Mouse (Mus musculus): ENCODE measurements at regions not wholly inside any gene's neighbourhood (a gene's known extent, or its start where the extent isn't known, plus 50 kb on each side); places are given as distances from the start of the nearest gene placed in this dataset.

DNA sequence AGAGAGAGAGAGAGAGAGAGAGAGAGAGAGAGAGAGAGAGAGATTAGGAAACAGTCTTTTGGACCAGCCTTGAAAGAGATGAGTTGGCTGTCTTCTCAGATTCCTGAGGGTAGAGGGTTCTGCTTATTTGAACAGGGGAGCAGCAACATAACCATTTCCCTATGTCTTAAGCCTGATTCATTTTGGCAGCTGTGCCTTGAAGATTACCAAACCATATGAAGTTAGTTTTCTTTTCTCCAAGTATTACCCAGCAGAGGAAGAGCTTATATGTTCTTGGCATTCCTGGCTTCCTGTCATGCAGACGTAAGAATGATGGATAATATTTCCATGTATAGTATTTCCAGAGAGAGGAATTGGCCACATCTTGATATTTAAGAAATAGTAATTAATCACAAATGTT, 124.8 kb upstream of the Igsf10 start:
- H3K4me2 ChIP-seq: no peak overlapping the region
- no peaks in the 10 kb centered on the region for H3K4me1 ChIP-seq (ENCODE audit: control insufficient read depth, insufficient read depth, low read length)
- H3K9ac ChIP-seq (ENCODE audit: low read length): no peak overlapping the region
- ATAC-seq (ENCODE audit: low FRiP score) (no peak), DNase-seq (ENCODE audit: low spot score, missing footprints) (no peak)
- no peak overlapping the region for H3K4me3 ChIP-seq (ENCODE audit: low read depth, low read length)
- no peaks in the 10 kb centered on the region for H3K36me3 ChIP-seq (ENCODE audit: control insufficient read depth, insufficient read depth, low read length)
- H3K9me3 ChIP-seq (ENCODE audit: control insufficient read depth, low read length): no peaks in the 10 kb centered on the region
- WGBS: 79% methylated on average over 1 of the region's 1 CpGs
- H3K27ac ChIP-seq (ENCODE audit: low read depth, low read length): no peak overlapping the region
- no peaks in the 10 kb centered on the region for H3K27me3 ChIP-seq (ENCODE audit: control insufficient read depth, insufficient read depth, low read length)

DNA sequence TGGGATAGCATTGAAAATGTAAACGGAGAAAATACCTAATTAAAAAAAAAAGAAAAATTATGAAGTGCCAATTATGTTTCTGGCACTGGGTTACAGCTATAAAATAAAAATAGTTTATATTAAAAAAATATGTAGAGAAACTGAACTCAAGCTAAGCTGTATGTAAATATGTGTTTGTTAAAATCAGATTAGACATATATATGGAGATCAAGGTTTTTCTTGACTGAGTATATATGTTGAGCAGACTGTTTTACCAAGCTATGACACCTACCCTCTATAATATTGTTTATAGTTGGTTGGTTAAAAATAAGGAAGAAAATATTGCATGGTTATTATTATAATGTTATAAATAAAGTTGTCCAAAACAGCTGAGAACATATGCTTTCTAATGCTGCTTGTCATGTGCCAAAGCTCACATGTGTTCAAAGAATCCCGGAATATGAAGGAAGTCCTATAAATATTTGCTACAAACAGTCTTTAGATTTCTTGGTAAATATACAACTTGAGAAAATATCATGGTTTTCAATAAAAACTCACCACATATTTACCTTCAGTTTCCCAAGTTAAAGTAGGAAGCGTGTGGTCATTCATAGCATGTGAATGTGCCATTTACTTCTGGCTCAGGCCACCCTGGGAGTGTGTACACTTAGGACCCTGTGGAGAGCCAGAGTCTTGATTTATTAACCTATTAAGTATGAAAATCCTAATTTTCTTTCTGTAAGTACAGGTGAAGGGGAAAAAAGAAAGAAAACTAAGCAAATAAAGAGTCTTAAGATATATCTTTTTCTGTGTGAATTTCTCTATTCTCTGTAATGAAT, 118.4 kb upstream of the Igsf10 start:
- H3K27me3 ChIP-seq (ENCODE audit: control insufficient read depth, insufficient read depth, low read length): no peaks in the 10 kb centered on the region
- DNase-seq (ENCODE audit: low spot score, missing footprints) (no peak), ATAC-seq (ENCODE audit: low FRiP score) (no peak)
- no peak overlapping the region for H3K4me3 ChIP-seq (ENCODE audit: low read depth, low read length)
- WGBS: 90% methylated on average over 3 of the region's 3 CpGs
- H3K9me3 ChIP-seq (ENCODE audit: control insufficient read depth, low read length): no peaks in the 10 kb centered on the region
- no peaks in the 10 kb centered on the region for H3K36me3 ChIP-seq (ENCODE audit: control insufficient read depth, insufficient read depth, low read length)
- H3K27ac ChIP-seq (ENCODE audit: low read depth, low read length): no peak overlapping the region
- H3K4me2 ChIP-seq: no peak overlapping the region
- H3K9ac ChIP-seq (ENCODE audit: low read length): no peak overlapping the region
- H3K4me1 ChIP-seq (ENCODE audit: control insufficient read depth, insufficient read depth, low read length): no peaks in the 10 kb centered on the region

DNA sequence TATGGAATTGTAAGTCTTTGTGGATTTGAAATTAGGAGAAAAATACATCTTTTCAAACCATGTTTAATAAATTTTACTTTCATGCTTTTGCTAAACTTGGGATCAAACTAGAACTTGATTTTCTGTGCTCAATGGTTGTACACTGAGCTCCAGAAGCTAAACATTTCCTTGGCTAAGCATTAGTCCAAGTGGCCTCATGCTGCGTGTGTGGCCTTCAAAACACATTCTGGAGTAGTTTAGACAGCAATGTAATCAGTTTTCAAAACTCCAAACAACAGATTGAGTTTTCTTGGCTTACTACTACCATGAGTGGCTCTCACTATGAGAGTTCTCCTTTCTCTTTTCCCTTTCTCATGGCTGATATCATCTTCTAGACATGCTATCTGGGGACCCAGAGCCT, 112.7 kb upstream of the Igsf10 start:
- no peak for ATAC-seq (ENCODE audit: low FRiP score)

DNA sequence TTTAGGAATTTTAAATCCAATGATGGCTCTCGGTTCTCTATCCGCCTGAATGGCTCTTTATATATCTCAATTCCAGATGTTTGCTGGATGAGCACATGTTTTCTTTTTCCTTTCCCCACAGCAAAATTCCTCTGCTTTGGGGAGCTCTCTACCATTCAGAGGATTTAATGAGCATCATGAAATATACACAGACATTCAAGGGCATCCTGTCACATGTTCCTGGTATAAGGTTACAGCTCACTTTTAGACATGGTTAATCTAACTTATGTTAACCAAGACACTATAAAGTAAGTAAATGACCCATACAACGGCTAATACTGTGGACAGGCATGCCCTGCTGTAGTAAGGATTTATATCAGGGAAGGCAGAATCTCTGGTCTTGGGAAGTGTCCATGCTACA, 106.9 kb upstream of the Igsf10 start:
- H3K4me1 ChIP-seq (ENCODE audit: control insufficient read depth, insufficient read depth, low read length): no peaks in the 10 kb centered on the region
- H3K4me2 ChIP-seq: no peak overlapping the region
- no peak overlapping the region for H3K9ac ChIP-seq (ENCODE audit: low read length)
- no peaks in the 10 kb centered on the region for H3K36me3 ChIP-seq (ENCODE audit: control insufficient read depth, insufficient read depth, low read length)
- DNase-seq (ENCODE audit: low spot score, missing footprints) (no peak), ATAC-seq (ENCODE audit: low FRiP score) (no peak)
- H3K9me3 ChIP-seq (ENCODE audit: control insufficient read depth, low read length): no peaks in the 10 kb centered on the region
- WGBS: 71% methylated on average over 3 of the region's 3 CpGs
- H3K4me3 ChIP-seq (ENCODE audit: low read depth, low read length): no peak overlapping the region
- no peaks in the 10 kb centered on the region for H3K27me3 ChIP-seq (ENCODE audit: control insufficient read depth, insufficient read depth, low read length)
- no peak overlapping the region for H3K27ac ChIP-seq (ENCODE audit: low read depth, low read length)

More for the DNA sequence above, 112.7 kb upstream of the Igsf10 start:
- H3K4me2 ChIP-seq: no peak overlapping the region
- H3K27me3 ChIP-seq (ENCODE audit: control insufficient read depth, insufficient read depth, low read length): no peaks in the 10 kb centered on the region
- H3K9ac ChIP-seq (ENCODE audit: low read length): no peak overlapping the region
- no peaks in the 10 kb centered on the region for H3K4me1 ChIP-seq (ENCODE audit: control insufficient read depth, insufficient read depth, low read length)
- H3K4me3 ChIP-seq (ENCODE audit: low read depth, low read length): no peak overlapping the region
- WGBS: 88% methylated on average over 1 of the region's 1 CpGs
- no peak overlapping the region for H3K27ac ChIP-seq (ENCODE audit: low read depth, low read length)
- H3K9me3 ChIP-seq (ENCODE audit: control insufficient read depth, low read length): no peaks in the 10 kb centered on the region
- no peak for DNase-seq (ENCODE audit: low spot score, missing footprints)
- no peaks in the 10 kb centered on the region for H3K36me3 ChIP-seq (ENCODE audit: control insufficient read depth, insufficient read depth, low read length)

DNA sequence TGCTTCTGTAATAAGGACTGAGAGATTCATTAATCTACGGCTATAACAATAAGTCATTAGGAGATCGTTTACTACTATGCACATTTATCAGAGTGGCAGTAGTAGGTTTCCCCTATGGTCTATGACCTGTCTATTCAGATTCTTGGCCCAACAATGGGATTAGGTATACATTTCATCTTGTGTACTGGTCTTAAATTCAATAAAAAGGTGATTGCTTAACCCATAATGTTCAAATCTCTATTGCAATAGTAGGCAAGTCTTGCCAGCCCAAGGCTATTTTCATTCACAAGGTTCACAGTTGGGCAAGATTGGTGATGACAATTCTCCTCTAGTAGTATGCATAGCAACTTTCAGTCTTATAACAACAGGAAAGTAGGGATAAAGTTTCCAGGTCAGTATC, 79.4 kb upstream of the Igsf10 start:
- no peaks in the 10 kb centered on the region for H3K36me3 ChIP-seq (ENCODE audit: control insufficient read depth, insufficient read depth, low read length)
- no peak overlapping the region for H3K27ac ChIP-seq (ENCODE audit: low read depth, low read length)
- DNase-seq (ENCODE audit: low spot score, missing footprints) (no peak), ATAC-seq (ENCODE audit: low FRiP score) (no peak)
- H3K9ac ChIP-seq (ENCODE audit: low read length): no peak overlapping the region
- no peaks in the 10 kb centered on the region for H3K4me1 ChIP-seq (ENCODE audit: control insufficient read depth, insufficient read depth, low read length)
- no peaks in the 10 kb centered on the region for H3K9me3 ChIP-seq (ENCODE audit: control insufficient read depth, low read length)
- no peak overlapping the region for H3K4me2 ChIP-seq
- no peaks in the 10 kb centered on the region for H3K27me3 ChIP-seq (ENCODE audit: control insufficient read depth, insufficient read depth, low read length)
- no peak overlapping the region for H3K4me3 ChIP-seq (ENCODE audit: low read depth, low read length)
- WGBS: 97% methylated on average over 2 of the region's 2 CpGs

DNA sequence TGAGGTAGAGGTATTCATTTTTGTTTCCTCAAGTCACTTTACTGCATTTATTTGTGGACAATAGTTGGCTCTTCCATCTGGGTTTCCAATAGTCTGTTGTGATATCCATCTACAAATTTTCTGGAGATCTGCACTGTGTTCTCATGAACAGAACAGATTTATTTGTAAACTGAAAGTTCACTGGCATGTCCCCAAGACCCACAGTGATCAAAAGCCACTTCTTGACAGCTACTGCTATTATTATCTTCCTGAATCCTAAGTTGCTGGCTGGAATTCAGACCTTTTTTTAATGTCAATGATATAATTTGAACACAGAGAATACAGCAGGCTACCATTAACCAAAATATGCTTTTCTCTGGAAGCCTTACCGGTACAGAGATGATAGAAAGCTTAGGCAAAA, 64.9 kb upstream of the Igsf10 start:
- no peaks in the 10 kb centered on the region for H3K4me1 ChIP-seq (ENCODE audit: control insufficient read depth, insufficient read depth, low read length)
- 91% methylated on average over 1 of the region's 1 CpGs for WGBS
- no peaks in the 10 kb centered on the region for H3K27me3 ChIP-seq (ENCODE audit: control insufficient read depth, insufficient read depth, low read length)
- no peak overlapping the region for H3K9ac ChIP-seq (ENCODE audit: low read length)
- ATAC-seq (ENCODE audit: low FRiP score) (no peak), DNase-seq (ENCODE audit: low spot score, missing footprints) (no peak)
- no peaks in the 10 kb centered on the region for H3K36me3 ChIP-seq (ENCODE audit: control insufficient read depth, insufficient read depth, low read length)
- no peak overlapping the region for H3K27ac ChIP-seq (ENCODE audit: low read depth, low read length)
- H3K4me2 ChIP-seq: no peak overlapping the region
- no peak overlapping the region for H3K4me3 ChIP-seq (ENCODE audit: low read depth, low read length)
- no peaks in the 10 kb centered on the region for H3K9me3 ChIP-seq (ENCODE audit: control insufficient read depth, low read length)

DNA sequence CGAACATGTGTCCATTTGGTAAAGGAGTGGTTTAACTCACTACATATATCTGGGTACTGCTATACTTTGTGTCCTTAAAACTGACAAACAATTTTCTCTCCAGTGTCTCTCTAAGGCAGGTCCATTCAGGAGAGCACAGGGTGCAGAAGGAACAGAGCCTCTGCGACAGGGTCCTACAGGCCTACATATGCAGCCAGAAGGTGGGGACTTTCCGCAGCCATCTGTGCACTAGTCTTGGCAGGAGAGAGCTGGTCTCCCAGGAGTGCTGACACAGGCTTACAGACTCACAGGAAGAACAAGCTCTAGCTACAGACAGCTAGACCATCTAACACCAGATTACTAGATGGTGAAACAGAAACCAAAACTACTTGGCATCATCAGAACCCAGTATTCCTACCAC, 61.8 kb upstream of the Igsf10 start:
- DNase-seq (ENCODE audit: low spot score, missing footprints) (no peak), ATAC-seq (ENCODE audit: low FRiP score) (no peak)
- H3K27ac ChIP-seq (ENCODE audit: low read depth, low read length): no peak overlapping the region
- H3K4me3 ChIP-seq (ENCODE audit: low read depth, low read length): no peak overlapping the region
- H3K4me2 ChIP-seq: no peak overlapping the region
- H3K36me3 ChIP-seq (ENCODE audit: control insufficient read depth, insufficient read depth, low read length): no peaks in the 10 kb centered on the region
- H3K9me3 ChIP-seq (ENCODE audit: control insufficient read depth, low read length): no peaks in the 10 kb centered on the region
- WGBS: 93% methylated on average over 3 of the region's 3 CpGs
- no peak overlapping the region for H3K9ac ChIP-seq (ENCODE audit: low read length)
- no peaks in the 10 kb centered on the region for H3K27me3 ChIP-seq (ENCODE audit: control insufficient read depth, insufficient read depth, low read length)
- no peaks in the 10 kb centered on the region for H3K4me1 ChIP-seq (ENCODE audit: control insufficient read depth, insufficient read depth, low read length)

DNA sequence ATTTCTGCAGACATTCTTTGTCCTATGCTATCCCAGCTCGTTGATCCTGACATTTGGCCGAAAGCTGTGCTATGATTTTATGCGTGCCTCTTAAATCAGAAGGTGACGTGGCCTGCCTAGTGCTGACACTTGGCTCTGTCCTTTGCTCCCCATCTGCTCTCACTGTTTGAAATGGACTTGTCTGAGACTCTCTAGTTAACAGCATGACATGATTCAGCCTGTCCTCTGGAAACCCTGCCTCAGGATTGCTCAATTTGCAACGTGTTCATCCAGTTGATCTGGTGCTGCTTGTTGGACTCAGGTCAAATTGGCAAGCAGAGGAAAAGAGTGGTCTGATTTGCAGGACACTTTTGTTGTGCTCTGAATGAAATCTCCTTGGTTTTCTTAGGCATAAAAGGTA, 57.7 kb upstream of the Igsf10 start:
- Histone ChIP-seq H3K9me3 (ENCODE audit: control insufficient read depth, low read length) (no peaks in the 10 kb centered on the region), H3K36me3 (ENCODE audit: control insufficient read depth, insufficient read depth, low read length) (no peaks in the 10 kb centered on the region), H3K4me3 (ENCODE audit: low read depth, low read length) (no peak overlapping the region), H3K4me1 (ENCODE audit: control insufficient read depth, insufficient read depth, low read length) (no peaks in the 10 kb centered on the region), H3K27ac (ENCODE audit: low read depth, low read length) (no peak overlapping the region), H3K9ac (ENCODE audit: low read length) (no peak overlapping the region), H3K4me2 (no peak overlapping the region), H3K27me3 (ENCODE audit: control insufficient read depth, insufficient read depth, low read length) (no peaks in the 10 kb centered on the region)
- DNase-seq (ENCODE audit: low spot score, missing footprints) (no peak), ATAC-seq (ENCODE audit: low FRiP score) (no peak)
- 93% methylated on average over 5 of the region's 5 CpGs for WGBS

DNA sequence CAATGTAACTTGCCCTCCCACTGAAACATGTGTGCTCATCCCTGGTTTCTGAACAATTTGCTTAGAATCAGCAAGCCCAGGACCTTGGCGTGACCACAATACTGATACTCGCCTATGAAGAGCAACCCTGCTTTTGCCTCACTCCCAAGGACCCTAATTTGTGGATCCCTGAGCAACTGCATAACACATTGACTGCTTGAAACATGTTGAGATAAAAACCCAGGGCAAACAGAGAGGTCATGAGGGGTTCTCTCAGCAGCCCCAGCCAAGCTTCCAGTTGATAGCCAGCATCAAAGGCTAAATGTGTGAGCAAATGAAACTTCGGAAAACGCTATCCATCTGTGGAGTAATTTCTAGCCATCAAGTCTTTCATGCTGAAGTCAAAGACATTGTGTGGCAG, 57.2 kb upstream of the Igsf10 start:
- no peak for ATAC-seq (ENCODE audit: low FRiP score)
- 94% methylated on average over 4 of the region's 4 CpGs for WGBS
- no peak overlapping the region for H3K4me2 ChIP-seq
- no peaks in the 10 kb centered on the region for H3K27me3 ChIP-seq (ENCODE audit: control insufficient read depth, insufficient read depth, low read length)
- no peak for DNase-seq (ENCODE audit: low spot score, missing footprints)
- H3K4me3 ChIP-seq (ENCODE audit: low read depth, low read length): no peak overlapping the region
- no peaks in the 10 kb centered on the region for H3K36me3 ChIP-seq (ENCODE audit: control insufficient read depth, insufficient read depth, low read length)
- no peak overlapping the region for H3K9ac ChIP-seq (ENCODE audit: low read length)
- no peaks in the 10 kb centered on the region for H3K4me1 ChIP-seq (ENCODE audit: control insufficient read depth, insufficient read depth, low read length)
- H3K27ac ChIP-seq (ENCODE audit: low read depth, low read length): no peak overlapping the region
- no peaks in the 10 kb centered on the region for H3K9me3 ChIP-seq (ENCODE audit: control insufficient read depth, low read length)
